Mouse (Mus musculus) liver, embryonic 14.5 days (tissue): Measurements from ENCODE around the gene Sppl2b.

Experiments used
- CTCF ChIP-seq: IDR thresholded peaks from 2 replicates; pipeline ENCODE4 v1.5.1; 2016; ENCODE audit warnings: antibody characterized with exemption, low read depth, control low read depth
- EP300 ChIP-seq: IDR thresholded peaks from 2 replicates; pipeline ENCODE4 v1.6.1; 2016; ENCODE audit warnings: antibody characterized with exemption, low read depth

DNA sequence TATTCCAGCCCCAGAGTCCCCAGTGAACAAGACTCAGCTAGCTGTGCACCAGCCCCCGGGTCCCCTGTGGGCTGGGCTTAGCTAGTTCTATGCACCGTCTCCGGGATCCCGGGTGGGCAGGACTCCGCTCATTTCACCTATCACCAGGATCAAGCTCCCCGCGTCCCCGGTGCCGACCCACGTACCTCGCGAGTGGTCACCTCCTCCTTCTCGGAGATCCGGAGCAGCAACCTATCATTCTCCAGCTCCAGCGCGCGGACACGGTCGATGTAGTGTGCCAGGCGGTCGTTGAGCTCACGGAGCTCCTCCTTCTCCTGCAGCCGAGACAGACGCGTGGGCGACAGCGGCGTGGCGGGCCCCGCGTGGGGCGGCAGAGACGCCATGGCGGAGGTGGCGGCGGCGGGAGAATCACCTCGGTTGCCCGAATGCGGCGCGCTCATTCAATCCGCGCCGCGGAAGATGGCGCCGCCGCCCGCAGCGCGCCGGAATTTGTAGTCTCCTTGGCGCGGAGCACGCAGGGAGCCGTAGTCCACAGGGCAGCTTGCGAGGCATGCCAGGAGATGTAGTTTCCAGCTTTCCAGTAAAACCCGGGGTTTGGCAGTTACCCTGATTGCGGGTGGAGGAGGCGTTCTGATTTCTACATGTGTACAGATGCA is 62.8 kb downstream of the Sppl2b start, which contains the start of gene Lmnb2:
- TF ChIP-seq CTCF: no peak
- TF ChIP-seq EP300: no peak
